Mouse (Mus musculus) neural tube, embryonic 14.5 days (tissue): Measurements from ENCODE around the gene Gm21698. TPM values are rescaled to one million over a fixed set of nuclear protein-coding genes. Genes with fewer than 3 reads are reported as not detected.
"Not testable (repeated sequence)": the region's sequence is repeated elsewhere in the genome, so short reads cannot be mapped to it uniquely, and the experiment has no call there.

Experiments
- ATAC-seq: fragments of 200-750 bp; cut with Nextera tagmentation; 2 replicates; pipeline ENCODE4 v1.8.0; 2017; ENCODE audit warnings: low read depth, mild to moderate bottlenecking, moderate TSS enrichment, moderate library complexity
- H3K27ac ChIP-seq: fragments of 300-500 bp; sonication (generic); 2 replicates; pipeline ENCODE4 v1.5.1; 2014; ENCODE audit warnings: low read depth, mild to moderate bottlenecking, control low read depth, low read length, moderate library complexity, mixed read lengths
- H3K27me3 ChIP-seq: fragments of 300-500 bp; sonication (generic); 2 replicates; pipeline ENCODE4 v1.6.1; 2014; ENCODE audit warnings: low read length; ENCODE audit not compliant: control insufficient read depth, insufficient read depth
- H3K36me3 ChIP-seq: fragments of 300-500 bp; sonication (generic); 2 replicates; pipeline ENCODE4 v1.6.1; 2014; ENCODE audit warnings: low read length, mixed read lengths; ENCODE audit not compliant: control insufficient read depth, insufficient read depth
- H3K4me1 ChIP-seq: fragments of 300-500 bp; sonication (generic); 2 replicates; pipeline ENCODE4 v1.6.1; 2014; ENCODE audit warnings: low read length; ENCODE audit not compliant: control insufficient read depth, insufficient read depth
- H3K4me2 ChIP-seq: fragments of 300-500 bp; sonication (generic); 2 replicates; pipeline ENCODE4 v1.6.1; 2014; ENCODE audit warnings: mild to moderate bottlenecking, low read depth, low read length, control low read depth
- H3K4me3 ChIP-seq: fragments of 300-500 bp; sonication (generic); 2 replicates; pipeline ENCODE4 v1.5.1; 2014; ENCODE audit warnings: low read depth, low read length, control low read depth, mixed read lengths
- H3K9ac ChIP-seq: fragments of 300-500 bp; sonication (generic); replicated peaks from 2 replicates; pipeline ENCODE4 v1.6.1; 2014; ENCODE audit warnings: low read depth, mild to moderate bottlenecking, control low read depth, low read length, mixed read lengths
- H3K9me3 ChIP-seq: fragments of 300-500 bp; sonication (generic); 2 replicates; pipeline ENCODE4 v1.6.1; 2016; ENCODE audit warnings: low read length; ENCODE audit not compliant: control insufficient read depth
- WGBS: fragments of 180-500 bp; shearing (Covaris S2); extraction: QIAGEN DNeasy Blood & Tissue Kit; methylation state at CpG from one replicate; pipeline ENCODE4 v1.1.7; 2014; 5-methylcytosine and 5-hydroxymethylcytosine counted together
- polyA plus RNA-seq: library from polyadenylated mRNA; unstranded; fragments of >200 nt; fragmentation: Nextera tagmentation; extraction: Ambion mirVana; gene quantifications from 2 replicates; pipeline ENCODE4 v1.2.1, GENCODE M21; 2014

The Gm21698 gene
- polyA plus RNA-seq, 1 experiment from 2014 or later: 0.46 TPM

DNA sequence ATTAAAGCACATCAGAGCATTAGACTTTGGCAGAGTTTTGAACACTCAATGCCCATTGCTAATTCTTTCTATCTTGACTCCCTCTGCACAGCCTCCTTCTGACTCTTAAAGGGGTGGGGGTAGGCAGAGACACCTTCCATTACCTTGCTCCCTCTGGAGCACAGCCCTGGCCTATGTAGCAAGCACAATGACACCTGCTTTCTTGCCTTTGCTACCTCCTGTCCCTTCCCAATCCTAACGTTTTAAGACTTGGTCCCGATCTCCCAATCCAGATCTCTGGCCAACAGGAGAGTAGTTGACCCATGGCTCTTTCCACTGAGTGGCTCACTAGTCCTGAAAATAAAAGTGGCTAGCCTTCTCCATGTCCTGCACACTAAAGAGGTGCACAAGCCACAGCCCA is 43.1 kb downstream of the Gm21698 start:
- not testable (repeated sequence) for ATAC-seq, H3K9ac ChIP-seq, H3K4me3 ChIP-seq, H3K4me2 ChIP-seq, H3K27ac ChIP-seq, H3K4me1 ChIP-seq, H3K9me3 ChIP-seq, H3K36me3 ChIP-seq, H3K27me3 ChIP-seq
- WGBS: 86% methylated on average over 2 of the region's 2 CpGs

DNA sequence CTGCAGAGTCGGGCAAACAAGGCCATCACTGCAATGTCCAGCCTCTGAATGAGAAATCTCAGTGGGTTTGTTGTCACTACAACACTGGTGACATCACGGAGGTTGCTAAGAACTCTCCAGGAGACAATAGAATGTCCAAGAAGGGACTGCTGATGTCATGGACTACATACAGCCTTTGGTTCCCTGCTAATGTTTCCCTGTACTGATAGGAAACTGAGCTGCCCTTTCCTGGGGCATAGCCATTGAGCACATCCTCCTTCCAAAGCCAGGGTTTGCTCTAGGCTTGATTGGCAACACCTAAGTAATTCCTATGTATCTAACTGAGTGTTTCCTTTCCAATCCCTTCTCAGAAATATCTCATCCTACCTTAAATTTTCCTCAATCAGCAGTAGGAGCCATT is 46.2 kb downstream of the Gm21698 start, which contains the start of gene Gm21663:
Gm21663 (minus strand) TSS at position 101 of the 400 bp plus-strand sequence.
- ATAC-seq, H3K9me3 ChIP-seq, H3K27ac ChIP-seq, H3K4me1 ChIP-seq, H3K36me3 ChIP-seq, H3K4me3 ChIP-seq, H3K27me3 ChIP-seq, H3K4me2 ChIP-seq, H3K9ac ChIP-seq: not testable (repeated sequence)
- 58% methylated on average over 2 of the region's 2 CpGs for WGBS

Other genes starting within 250 kb of the Gm21698 start
- 38.1 and 44.2 TPM in 2 replicates for gene Actr3b, start 228.7 kb downstream of the Gm21698 start, polyA plus RNA-seq
- gene Gm21663, start 46.3 kb downstream of the Gm21698 start, polyA plus RNA-seq: 0.13 TPM in 1 of 2 replicates, not detected in the other
- gene Gm21671, start 34.2 kb downstream of the Gm21698 start, polyA plus RNA-seq: 0.22 and 0.35 TPM in 2 replicates
- 0.26 and 0.62 TPM in 2 replicates for gene Gm21680, start 16.0 kb downstream of the Gm21698 start, polyA plus RNA-seq
- gene Gm1979, start 16.1 kb upstream of the Gm21698 start, polyA plus RNA-seq: 0.17 and 0.62 TPM in 2 replicates
- 0.16 TPM in 1 of 2 replicates, not detected in the other for gene Gm5862, start 34.3 kb upstream of the Gm21698 start, polyA plus RNA-seq
- 0.35 and 0.44 TPM in 2 replicates for gene Speer4a, start 50.9 kb upstream of the Gm21698 start, polyA plus RNA-seq
- gene Gm7347, start 69.9 kb upstream of the Gm21698 start, polyA plus RNA-seq: 0.22 and 0.51 TPM in 2 replicates
- gene Gm10471, start 100.6 kb upstream of the Gm21698 start, polyA plus RNA-seq: 0.33 TPM in 1 of 2 replicates, not detected in the other
- 0.44 and 0.83 TPM in 2 replicates for gene 5031410I06Rik, start 116.7 kb upstream of the Gm21698 start, polyA plus RNA-seq
- 0.17 and 0.23 TPM in 2 replicates for gene Gm10220, start 132.8 kb upstream of the Gm21698 start, polyA plus RNA-seq